Mouse (Mus musculus) E14TG2a.4 (cell line): ENCODE measurements around the gene Gsg1.

Source experiments
- CTCF ChIP-seq: conservative IDR thresholded peaks from 2 replicates; pipeline ENCODE4 v1.5.1; 2014; ENCODE audit warnings: low read length
- POU5F1 ChIP-seq: IDR thresholded peaks from 2 replicates; pipeline ENCODE4 v1.6.1; 2014; ENCODE audit warnings: low read length, borderline replicate concordance

GRCm38 (mm10) chr6:135252728-135253077 is 1.4 kb downstream of the Gsg1 start:
- TF ChIP-seq CTCF, result no peak
- TF ChIP-seq POU5F1, result no peak
